Mouse (Mus musculus): Measurements from ENCODE around the gene Bnc2. TPM values are rescaled to one million over a fixed set of nuclear protein-coding genes. Genes with fewer than 3 reads are reported as not detected.

The Bnc2 gene
- polyA plus RNA-seq, 1 experiment from 2014 or later: 5.8 TPM

GRCm38 (mm10) chr4:84388991-84389390 is 286.1 kb downstream of the Bnc2 start:
- no peak overlapping the region for H3K9ac ChIP-seq (ENCODE audit: low read depth, low read length)
- 83% methylated on average over 5 of the region's 5 CpGs for WGBS
- no peak for ATAC-seq

GRCm38 (mm10) chr4:84385156-84385555 is 289.9 kb downstream of the Bnc2 start:
- H3K4me1 ChIP-seq (replicated peaks; ENCODE audit: control insufficient read depth, insufficient read depth, low read length): no peaks in the 10 kb centered on the region
- H3K36me3 ChIP-seq (ENCODE audit: control insufficient read depth, insufficient read depth): no peaks in the 10 kb centered on the region
- no peak overlapping the region for H3K9ac ChIP-seq (ENCODE audit: low read depth, low read length)
- H3K9me3 ChIP-seq (ENCODE audit: control insufficient read depth): no peaks in the 10 kb centered on the region
- no peaks in the 10 kb centered on the region for H3K27me3 ChIP-seq (replicated peaks; ENCODE audit: control insufficient read depth, insufficient read depth, low read length)
- no peak for ATAC-seq
- no peak overlapping the region for H3K4me2 ChIP-seq (replicated peaks; ENCODE audit: low read depth)
- no peak overlapping the region for H3K27ac ChIP-seq (ENCODE audit: low read depth, low read length)
- WGBS: 79% methylated on average over 1 of the region's 1 CpGs
- H3K4me3 ChIP-seq (ENCODE audit: low read depth, low read length): no peak overlapping the region
- no peak for TF ChIP-seq CTCF (IDR thresholded peaks at IDR 0.05; ENCODE audit: low read depth)

More at GRCm38 (mm10) chr4:84388991-84389390, 286.1 kb downstream of the Bnc2 start:
- no peak overlapping the region for H3K4me2 ChIP-seq (replicated peaks; ENCODE audit: low read depth)
- no peak overlapping the region for H3K27ac ChIP-seq (ENCODE audit: low read depth, low read length)
- no peaks in the 10 kb centered on the region for H3K4me1 ChIP-seq (replicated peaks; ENCODE audit: control insufficient read depth, insufficient read depth, low read length)
- H3K27me3 ChIP-seq (replicated peaks; ENCODE audit: control insufficient read depth, insufficient read depth, low read length): 0 out of 2 replicates have a peak, but pooled peaks cover 2% of the 10 kb centered on the region
- H3K9me3 ChIP-seq (ENCODE audit: control insufficient read depth): no peaks in the 10 kb centered on the region
- H3K36me3 ChIP-seq (ENCODE audit: control insufficient read depth, insufficient read depth): no peaks in the 10 kb centered on the region
- H3K4me3 ChIP-seq (ENCODE audit: low read depth, low read length): no peak overlapping the region
- TF ChIP-seq CTCF (IDR thresholded peaks at IDR 0.05; ENCODE audit: low read depth): no peak

GRCm38 (mm10) chr4:84379289-84379688 is 295.8 kb downstream of the Bnc2 start:
- no peaks in the 10 kb centered on the region for H3K9me3 ChIP-seq (ENCODE audit: control insufficient read depth)
- H3K36me3 ChIP-seq (ENCODE audit: control insufficient read depth, insufficient read depth): no peaks in the 10 kb centered on the region
- 73% methylated on average over 6 of the region's 6 CpGs for WGBS
- no peak overlapping the region for H3K27ac ChIP-seq (ENCODE audit: low read depth, low read length)
- no peaks in the 10 kb centered on the region for H3K4me1 ChIP-seq (replicated peaks; ENCODE audit: control insufficient read depth, insufficient read depth, low read length)
- no peak overlapping the region for H3K4me3 ChIP-seq (ENCODE audit: low read depth, low read length)
- H3K4me2 ChIP-seq (replicated peaks; ENCODE audit: low read depth): no peak overlapping the region
- H3K9ac ChIP-seq (ENCODE audit: low read depth, low read length): no peak overlapping the region
- TF ChIP-seq CTCF (IDR thresholded peaks at IDR 0.05; ENCODE audit: low read depth): no peak
- no peak for ATAC-seq
- H3K27me3 ChIP-seq (replicated peaks; ENCODE audit: control insufficient read depth, insufficient read depth, low read length): no peaks in the 10 kb centered on the region

- ATAC-seq: no peak
- Histone ChIP-seq H3K27me3 (replicated peaks; ENCODE audit: control insufficient read depth, insufficient read depth, low read length) (no peaks in the 10 kb centered on the region), H3K36me3 (ENCODE audit: control insufficient read depth, insufficient read depth) (no peaks in the 10 kb centered on the region), H3K9me3 (ENCODE audit: control insufficient read depth) (no peaks in the 10 kb centered on the region), H3K4me3 (ENCODE audit: low read depth, low read length) (no peak overlapping the region), H3K27ac (ENCODE audit: low read depth, low read length) (no peak overlapping the region), H3K4me2 (replicated peaks; ENCODE audit: low read depth) (no peak overlapping the region), H3K9ac (ENCODE audit: low read depth, low read length) (no peak overlapping the region), H3K4me1 (replicated peaks; ENCODE audit: control insufficient read depth, insufficient read depth, low read length) (no peaks in the 10 kb centered on the region)
- peak; percentile 22; the same call in 1 of the 2 replicates for TF ChIP-seq CTCF (IDR thresholded peaks at IDR 0.05; ENCODE audit: low read depth)
- 87% methylated on average over 5 of the region's 5 CpGs for WGBS
Measured at GRCm38 (mm10) chr4:84377513-84377912, 297.6 kb downstream of the Bnc2 start.

- Histone ChIP-seq H3K27ac (ENCODE audit: low read depth, low read length) (no peak overlapping the region), H3K27me3 (replicated peaks; ENCODE audit: control insufficient read depth, insufficient read depth, low read length) (no peaks in the 10 kb centered on the region), H3K36me3 (ENCODE audit: control insufficient read depth, insufficient read depth) (no peaks in the 10 kb centered on the region), H3K9ac (ENCODE audit: low read depth, low read length) (no peak overlapping the region), H3K4me1 (replicated peaks; ENCODE audit: control insufficient read depth, insufficient read depth, low read length) (no peaks in the 10 kb centered on the region), H3K4me2 (replicated peaks; ENCODE audit: low read depth) (no peak overlapping the region), H3K4me3 (ENCODE audit: low read depth, low read length) (no peak overlapping the region), H3K9me3 (ENCODE audit: control insufficient read depth) (no peaks in the 10 kb centered on the region)
- no peak for TF ChIP-seq CTCF (IDR thresholded peaks at IDR 0.05; ENCODE audit: low read depth)
- 55% methylated on average over 8 of the region's 8 CpGs for WGBS
- no peak for ATAC-seq
Measured at GRCm38 (mm10) chr4:84362337-84362823, 312.7 kb downstream of the Bnc2 start.

- Histone ChIP-seq H3K27ac (ENCODE audit: low read depth, low read length) (no peak overlapping the region), H3K4me1 (replicated peaks; ENCODE audit: control insufficient read depth, insufficient read depth, low read length) (no peaks in the 10 kb centered on the region), H3K4me2 (replicated peaks; ENCODE audit: low read depth) (no peak overlapping the region)
Measured at GRCm38 (mm10) chr4:84361165-84361564, 313.9 kb downstream of the Bnc2 start.

GRCm38 (mm10) chr4:84359996-84360395 is 315.1 kb downstream of the Bnc2 start:
- H3K9ac ChIP-seq (ENCODE audit: low read depth, low read length): no peak overlapping the region
- no peak overlapping the region for H3K27ac ChIP-seq (ENCODE audit: low read depth, low read length)
- no peak overlapping the region for H3K4me2 ChIP-seq (replicated peaks; ENCODE audit: low read depth)
- H3K27me3 ChIP-seq (replicated peaks; ENCODE audit: control insufficient read depth, insufficient read depth, low read length): no peaks in the 10 kb centered on the region
- no peaks in the 10 kb centered on the region for H3K36me3 ChIP-seq (ENCODE audit: control insufficient read depth, insufficient read depth)
- no peak for TF ChIP-seq CTCF (IDR thresholded peaks at IDR 0.05; ENCODE audit: low read depth)
- no peaks in the 10 kb centered on the region for H3K4me1 ChIP-seq (replicated peaks; ENCODE audit: control insufficient read depth, insufficient read depth, low read length)
- no peak for ATAC-seq
- 81% methylated on average over 2 of the region's 2 CpGs for WGBS
- no peaks in the 10 kb centered on the region for H3K9me3 ChIP-seq (ENCODE audit: control insufficient read depth)
- no peak overlapping the region for H3K4me3 ChIP-seq (ENCODE audit: low read depth, low read length)

More at GRCm38 (mm10) chr4:84361165-84361564, 313.9 kb downstream of the Bnc2 start:
- Histone ChIP-seq H3K4me3 (ENCODE audit: low read depth, low read length) (no peak overlapping the region), H3K36me3 (ENCODE audit: control insufficient read depth, insufficient read depth) (no peaks in the 10 kb centered on the region), H3K27me3 (replicated peaks; ENCODE audit: control insufficient read depth, insufficient read depth, low read length) (no peaks in the 10 kb centered on the region), H3K9ac (ENCODE audit: low read depth, low read length) (no peak overlapping the region), H3K9me3 (ENCODE audit: control insufficient read depth) (no peaks in the 10 kb centered on the region)
- 68% methylated on average over 5 of the region's 5 CpGs for WGBS
- no peak for TF ChIP-seq CTCF (IDR thresholded peaks at IDR 0.05; ENCODE audit: low read depth)
- no peak for ATAC-seq
